Mouse (Mus musculus) G1E (cell line): ENCODE results near the gene Unc13d.

Experiments used
- CTCF ChIP-seq: IDR thresholded peaks from 2 replicates; pipeline ENCODE4 v1.5.1; 2012; ENCODE audit warnings: low read depth, low read length, inconsistent platforms, mixed read lengths
- GATA1 ChIP-seq: IDR thresholded peaks from 2 replicates; pipeline ENCODE4 v1.6.1; 2012; ENCODE audit warnings: borderline replicate concordance, low read length, inconsistent platforms, mixed read lengths
- TAL1 ChIP-seq: conservative IDR thresholded peaks from 2 replicates; pipeline ENCODE4 v1.6.1; 2012; ENCODE audit warnings: low read depth, low read length, inconsistent platforms, mixed read lengths

DNA sequence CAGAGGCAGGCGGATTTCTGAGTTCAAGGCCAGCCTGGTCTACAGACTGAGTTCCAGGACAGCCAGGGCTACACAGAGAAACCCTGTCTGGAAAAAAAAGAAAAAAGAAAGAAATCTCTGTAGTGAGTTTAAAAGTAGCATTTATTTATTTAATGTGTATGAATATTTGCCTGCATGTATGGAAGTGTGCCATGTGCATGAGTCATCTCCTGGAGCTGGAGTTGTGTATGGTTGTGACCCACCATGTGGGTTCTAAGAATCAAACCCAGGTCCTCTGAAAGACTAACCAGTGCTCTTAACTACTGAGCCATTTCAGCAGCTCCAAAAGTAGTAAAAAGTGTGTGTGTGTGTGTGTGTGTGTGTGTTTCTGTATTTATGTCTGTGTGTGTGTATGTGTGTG is 34.5 kb downstream of the Unc13d start:
- TF ChIP-seq CTCF: no peak
- TF ChIP-seq GATA1: no peak
- no peak for TF ChIP-seq TAL1
